Mouse (Mus musculus) kidney, embryonic 15.5 days (tissue): ENCODE measurements around the gene Arl5c. TPM values are rescaled to one million over a fixed set of nuclear protein-coding genes. Genes with fewer than 3 reads are reported as not detected.

Experiments
- ATAC-seq: fragments of 200-750 bp; cut with Nextera tagmentation; replicated peaks from 2 replicates; pipeline ENCODE4 v1.8.0; 2017; ENCODE audit warnings: moderate TSS enrichment; ENCODE audit not compliant: low FRiP score
- H3K27ac ChIP-seq: fragments of 300-500 bp; sonication (generic); 2 replicates; pipeline ENCODE4 v1.5.1; 2015; ENCODE audit warnings: mild to moderate bottlenecking, inconsistent platforms
- H3K27me3 ChIP-seq: fragments of 300-500 bp; sonication (generic); 2 replicates; pipeline ENCODE4 v1.6.1; 2015; ENCODE audit warnings: inconsistent platforms
- H3K36me3 ChIP-seq: fragments of 300-500 bp; sonication (generic); 2 replicates; pipeline ENCODE4 v1.6.1; 2015; ENCODE audit warnings: inconsistent platforms
- H3K4me1 ChIP-seq: fragments of 300-500 bp; sonication (generic); 2 replicates; pipeline ENCODE4 v1.6.1; 2015; ENCODE audit warnings: inconsistent platforms
- H3K4me2 ChIP-seq: fragments of 300-500 bp; sonication (generic); 2 replicates; pipeline ENCODE4 v1.6.1; 2015; ENCODE audit warnings: moderate library complexity, mild to moderate bottlenecking, inconsistent platforms
- H3K4me3 ChIP-seq: fragments of 300-500 bp; sonication (generic); replicated peaks from 2 replicates; pipeline ENCODE4 v1.5.1; 2015; ENCODE audit warnings: mild to moderate bottlenecking, inconsistent platforms
- H3K9ac ChIP-seq: fragments of 300-500 bp; sonication (generic); 2 replicates; pipeline ENCODE4 v1.6.1; 2015; ENCODE audit warnings: mild to moderate bottlenecking, inconsistent platforms
- H3K9me3 ChIP-seq: fragments of 300-500 bp; sonication (generic); replicated peaks from 2 replicates; pipeline ENCODE4 v1.6.1; 2016; ENCODE audit warnings: inconsistent platforms
- WGBS: fragments of 180-500 bp; shearing (Covaris S2); methylation state at CpG from one replicate; pipeline ENCODE4 v1.1.7; 2015; ENCODE audit warnings: mixed read lengths; 5-methylcytosine and 5-hydroxymethylcytosine counted together
- polyA plus RNA-seq: library from polyadenylated mRNA; unstranded; fragments of >200 nt; fragmentation: Nextera tagmentation; extraction: Ambion mirVana; gene quantifications from 2 replicates; pipeline ENCODE4 v1.2.1, GENCODE M21; 2015

The Arl5c gene
- polyA plus RNA-seq, 1 experiment from 2014 or later: 10.1 TPM

GRCm38 (mm10) chr11:97974141-97974540 is 21.8 kb downstream of the Arl5c start:
- WGBS: 87% methylated on average over 5 of the region's 5 CpGs
- H3K4me3 ChIP-seq: no peak overlapping the region
- H3K27ac ChIP-seq: no peak overlapping the region
- no peak overlapping the region for H3K9ac ChIP-seq
- H3K9me3 ChIP-seq: no peaks in the 10 kb centered on the region
- H3K4me2 ChIP-seq: no peak overlapping the region
- no peaks in the 10 kb centered on the region for H3K27me3 ChIP-seq
- 0 out of 2 replicates have a peak, but pooled peaks cover 3% of the 10 kb centered on the region for H3K4me1 ChIP-seq
- no peak for ATAC-seq
- no peaks in the 10 kb centered on the region for H3K36me3 ChIP-seq

GRCm38 (mm10) chr11:97972434-97972833 is 23.5 kb downstream of the Arl5c start:
- WGBS: 66% methylated on average over 2 of the region's 2 CpGs
- no peak overlapping the region for H3K9ac ChIP-seq
- H3K4me3 ChIP-seq: no peak overlapping the region
- H3K36me3 ChIP-seq: no peaks in the 10 kb centered on the region
- no peaks in the 10 kb centered on the region for H3K9me3 ChIP-seq
- ATAC-seq: no peak
- H3K4me2 ChIP-seq: no peak overlapping the region
- no peak overlapping the region for H3K27ac ChIP-seq
- H3K27me3 ChIP-seq: no peaks in the 10 kb centered on the region
- H3K4me1 ChIP-seq: 0 out of 2 replicates have a peak, but pooled peaks cover 4% of the 10 kb centered on the region

GRCm38 (mm10) chr11:97971232-97971631 is 24.7 kb downstream of the Arl5c start:
- 27% methylated on average over 7 of the region's 7 CpGs for WGBS
- no peak for ATAC-seq
- no peak overlapping the region for H3K4me2 ChIP-seq

GRCm38 (mm10) chr11:97970771-97971170 is 25.2 kb downstream of the Arl5c start:
- Histone ChIP-seq H3K9me3 (no peaks in the 10 kb centered on the region), H3K4me3 (no peak overlapping the region), H3K4me2 (no peak overlapping the region), H3K27ac (no peak overlapping the region), H3K9ac (no peak overlapping the region), H3K27me3 (no peaks in the 10 kb centered on the region), H3K4me1 (0 out of 2 replicates have a peak, but pooled peaks cover 7% of the 10 kb centered on the region), H3K36me3 (no peaks in the 10 kb centered on the region)
- WGBS: 81% methylated on average over 7 of the region's 7 CpGs
- no peak for ATAC-seq

More at GRCm38 (mm10) chr11:97971232-97971631, 24.7 kb downstream of the Arl5c start:
- H3K9me3 ChIP-seq: no peaks in the 10 kb centered on the region
- H3K4me3 ChIP-seq: no peak overlapping the region
- 0 out of 2 replicates have a peak, but pooled peaks cover 7% of the 10 kb centered on the region for H3K4me1 ChIP-seq
- no peak overlapping the region for H3K27ac ChIP-seq
- no peak overlapping the region for H3K9ac ChIP-seq
- no peaks in the 10 kb centered on the region for H3K27me3 ChIP-seq
- H3K36me3 ChIP-seq: no peaks in the 10 kb centered on the region

- H3K27me3 ChIP-seq: no peaks in the 10 kb centered on the region
- H3K4me1 ChIP-seq: 0 out of 2 replicates have a peak, but pooled peaks cover 7% of the 10 kb centered on the region
- H3K4me2 ChIP-seq: no peak overlapping the region
- H3K36me3 ChIP-seq: no peaks in the 10 kb centered on the region
- WGBS: 87% methylated on average over 5 of the region's 5 CpGs
- ATAC-seq: no peak
- no peak overlapping the region for H3K27ac ChIP-seq
- H3K9ac ChIP-seq: no peak overlapping the region
- H3K9me3 ChIP-seq: no peaks in the 10 kb centered on the region
- H3K4me3 ChIP-seq: no peak overlapping the region
Observed at GRCm38 (mm10) chr11:97968385-97968784, 27.6 kb downstream of the Arl5c start.

- Histone ChIP-seq H3K9me3 (no peaks in the 10 kb centered on the region), H3K27me3 (no peaks in the 10 kb centered on the region), H3K4me3 (no peak overlapping the region), H3K4me2 (no peak overlapping the region), H3K36me3 (no peaks in the 10 kb centered on the region), H3K9ac (no peak overlapping the region), H3K4me1 (0 out of 2 replicates have a peak, but pooled peaks cover 7% of the 10 kb centered on the region), H3K27ac (no peak overlapping the region)
- ATAC-seq: no peak
- 64% methylated on average over 2 of the region's 2 CpGs for WGBS
Observed at GRCm38 (mm10) chr11:97967114-97967513, 28.9 kb downstream of the Arl5c start.

- H3K4me3 ChIP-seq: no peak overlapping the region
- H3K4me1 ChIP-seq: peaks cover 17% of the 10 kb centered on the region
- WGBS: 91% methylated on average over 1 of the region's 1 CpGs
- H3K27ac ChIP-seq: no peak overlapping the region
- ATAC-seq: no peak
- H3K36me3 ChIP-seq: no peaks in the 10 kb centered on the region
- H3K27me3 ChIP-seq: no peaks in the 10 kb centered on the region
- no peaks in the 10 kb centered on the region for H3K9me3 ChIP-seq
- H3K9ac ChIP-seq: no peak overlapping the region
- no peak overlapping the region for H3K4me2 ChIP-seq
Observed at GRCm38 (mm10) chr11:97960907-97961306, 35.1 kb downstream of the Arl5c start.

GRCm38 (mm10) chr11:97959300-97959680 is 36.7 kb downstream of the Arl5c start:
- 59% methylated on average over 5 of the region's 5 CpGs for WGBS
- H3K4me2 ChIP-seq: no peak overlapping the region
- no peak overlapping the region for H3K4me3 ChIP-seq
- H3K27ac ChIP-seq: no peak overlapping the region
- peaks cover 21% of the 10 kb centered on the region for H3K4me1 ChIP-seq
- no peak overlapping the region for H3K9ac ChIP-seq
- no peaks in the 10 kb centered on the region for H3K36me3 ChIP-seq
- no peak for ATAC-seq
- no peaks in the 10 kb centered on the region for H3K27me3 ChIP-seq
- H3K9me3 ChIP-seq: no peaks in the 10 kb centered on the region

GRCm38 (mm10) chr11:97958641-97959299 is 37.2 kb downstream of the Arl5c start:
- H3K9ac ChIP-seq: no peak overlapping the region
- H3K4me1 ChIP-seq: peaks cover 25% of the 10 kb centered on the region
- H3K4me2 ChIP-seq: no peak overlapping the region
- no peak for ATAC-seq
- H3K27me3 ChIP-seq: no peaks in the 10 kb centered on the region
- H3K4me3 ChIP-seq: no peak overlapping the region
- no peaks in the 10 kb centered on the region for H3K36me3 ChIP-seq
- no peak overlapping the region for H3K27ac ChIP-seq
- H3K9me3 ChIP-seq: no peaks in the 10 kb centered on the region
- 71% methylated on average over 7 of the region's 7 CpGs for WGBS

- Histone ChIP-seq H3K36me3 (no peaks in the 10 kb centered on the region), H3K4me2 (no peak overlapping the region), H3K27ac (peak overlapping the region; percentile 33), H3K4me1 (peaks cover 33% of the 10 kb centered on the region), H3K4me3 (no peak overlapping the region), H3K9ac (no peak overlapping the region), H3K9me3 (no peaks in the 10 kb centered on the region), H3K27me3 (no peaks in the 10 kb centered on the region)
- 41% methylated on average over 6 of the region's 6 CpGs for WGBS
- peak; percentile 69 for ATAC-seq
Observed at GRCm38 (mm10) chr11:97956905-97957560, 38.9 kb downstream of the Arl5c start.

- Histone ChIP-seq H3K9ac (no peak overlapping the region), H3K9me3 (no peaks in the 10 kb centered on the region), H3K4me1 (peaks cover 33% of the 10 kb centered on the region), H3K36me3 (no peaks in the 10 kb centered on the region), H3K4me3 (no peak overlapping the region), H3K27ac (no peak overlapping the region), H3K4me2 (no peak overlapping the region), H3K27me3 (no peaks in the 10 kb centered on the region)
- ATAC-seq: no peak; the same call in 1 of the 2 replicates
- whole genome bisulfite sequencing: 65% methylated on average over 4 of the region's 4 CpGs
Observed at GRCm38 (mm10) chr11:97955915-97956314, 40.1 kb downstream of the Arl5c start.

GRCm38 (mm10) chr11:97955146-97955902 is 40.7 kb downstream of the Arl5c start:
- no peak for ATAC-seq
- Histone ChIP-seq H3K4me1 (peaks cover 35% of the 10 kb centered on the region), H3K27me3 (no peaks in the 10 kb centered on the region), H3K4me3 (no peak overlapping the region), H3K4me2 (no peak overlapping the region), H3K27ac (no peak overlapping the region), H3K9me3 (no peaks in the 10 kb centered on the region), H3K36me3 (no peaks in the 10 kb centered on the region), H3K9ac (no peak overlapping the region)
- WGBS: 78% methylated on average over 9 of the region's 9 CpGs
